Mouse (Mus musculus): ENCODE measurements around the gene Unc79. TPM values are rescaled to one million over a fixed set of nuclear protein-coding genes. Genes with fewer than 3 reads are reported as not detected.

Gene Unc79
- polyA plus RNA-seq, 1 experiment from 2014 or later: 0.24 TPM

- TF ChIP-seq EP300 (IDR thresholded peaks at IDR 0.05): no peak
- TF ChIP-seq CTCF (IDR thresholded peaks at IDR 0.05): no peak
- H3K27ac ChIP-seq (ENCODE audit: low read length): no peak overlapping the region
- H3K9me3 ChIP-seq (ENCODE audit: low read length): no peaks in the 10 kb centered on the region
- no peaks in the 10 kb centered on the region for H3K36me3 ChIP-seq (ENCODE audit: insufficient read depth, low read length)
- no peak for DNase-seq (ENCODE audit: low spot score)
- H3K4me2 ChIP-seq (replicated peaks; ENCODE audit: low read depth, low read length): no peak overlapping the region
- 87% methylated on average over 12 of the region's 12 CpGs for WGBS
- H3K4me1 ChIP-seq (ENCODE audit: insufficient read depth, low read depth, low read length): no peaks in the 10 kb centered on the region
- no peak overlapping the region for H3K4me3 ChIP-seq (ENCODE audit: low read depth, low read length)
- ATAC-seq: no peak
- H3K9ac ChIP-seq (replicated peaks; ENCODE audit: low read depth): no peak overlapping the region
- no peaks in the 10 kb centered on the region for H3K27me3 ChIP-seq (replicated peaks; ENCODE audit: insufficient read depth, low read length)
Measured at GRCm38 (mm10) chr12:103049865-103050264, 101.2 kb downstream of the Unc79 start.

DNA sequence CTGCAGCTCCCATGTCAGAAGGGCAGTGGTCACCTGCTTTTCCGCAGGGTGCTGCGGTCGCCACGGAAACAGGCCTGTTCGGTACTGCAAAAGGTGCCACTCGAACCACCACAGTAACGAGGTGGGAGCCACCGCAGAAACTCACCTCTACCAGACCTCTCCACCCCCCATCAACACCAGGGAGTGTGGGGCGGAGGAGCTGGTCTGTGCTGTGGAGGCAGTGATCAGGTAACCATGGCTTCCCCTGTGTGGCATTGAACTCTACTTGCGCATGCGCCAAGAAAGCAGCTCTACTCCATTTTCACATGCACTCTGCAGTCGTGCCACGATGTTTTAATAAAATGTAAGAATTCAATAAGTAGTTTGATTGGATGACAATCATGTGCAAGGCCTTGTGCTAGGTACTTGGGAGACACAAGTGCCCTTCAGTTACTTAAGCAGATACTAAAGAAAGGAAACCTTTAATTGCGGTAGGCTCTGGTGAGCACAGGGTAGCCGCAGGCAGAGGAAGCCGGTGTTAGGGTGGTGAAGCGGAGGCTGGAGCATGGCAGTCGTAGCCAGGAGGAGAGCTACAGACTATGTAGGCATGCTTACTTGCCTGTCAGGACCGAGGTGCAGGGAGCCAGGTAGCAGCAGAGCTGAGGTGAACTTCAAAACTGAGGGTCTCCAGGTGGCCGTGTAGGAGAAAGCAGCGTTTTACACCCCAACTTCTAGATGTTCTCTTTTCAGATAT lies 110.8 kb downstream of the Unc79 start:
- Histone ChIP-seq H3K27ac (ENCODE audit: low read length) (no peak overlapping the region), H3K4me3 (ENCODE audit: low read depth, low read length) (no peak overlapping the region), H3K4me1 (ENCODE audit: insufficient read depth, low read depth, low read length) (no peaks in the 10 kb centered on the region), H3K4me2 (replicated peaks; ENCODE audit: low read depth, low read length) (peak overlapping the region; percentile 22), H3K9me3 (ENCODE audit: low read length) (no peaks in the 10 kb centered on the region), H3K27me3 (replicated peaks; ENCODE audit: insufficient read depth, low read length) (no peaks in the 10 kb centered on the region), H3K36me3 (ENCODE audit: insufficient read depth, low read length) (no peaks in the 10 kb centered on the region), H3K9ac (replicated peaks; ENCODE audit: low read depth) (no peak overlapping the region)
- 63% methylated on average over 21 of the region's 21 CpGs for WGBS
- TF ChIP-seq EP300 (IDR thresholded peaks at IDR 0.05) (no peak), CTCF (IDR thresholded peaks at IDR 0.05) (no peak)
- DNase-seq (ENCODE audit: low spot score): peak; percentile 42
- ATAC-seq: peak; percentile 44

GRCm38 (mm10) chr12:103060791-103061190 lies 112.1 kb downstream of the Unc79 start:
- DNase-seq (ENCODE audit: low spot score) (no peak), ATAC-seq (no peak)
- Histone ChIP-seq H3K4me3 (ENCODE audit: low read depth, low read length) (no peak overlapping the region), H3K9me3 (ENCODE audit: low read length) (no peaks in the 10 kb centered on the region), H3K4me2 (replicated peaks; ENCODE audit: low read depth, low read length) (no peak overlapping the region), H3K27ac (ENCODE audit: low read length) (no peak overlapping the region), H3K4me1 (ENCODE audit: insufficient read depth, low read depth, low read length) (no peaks in the 10 kb centered on the region), H3K27me3 (replicated peaks; ENCODE audit: insufficient read depth, low read length) (no peaks in the 10 kb centered on the region), H3K9ac (replicated peaks; ENCODE audit: low read depth) (no peak overlapping the region), H3K36me3 (ENCODE audit: insufficient read depth, low read length) (no peaks in the 10 kb centered on the region)
- WGBS: 78% methylated on average over 10 of the region's 10 CpGs
- TF ChIP-seq CTCF (IDR thresholded peaks at IDR 0.05) (no peak), EP300 (IDR thresholded peaks at IDR 0.05) (no peak)

- H3K4me1 ChIP-seq (ENCODE audit: insufficient read depth, low read depth, low read length): no peaks in the 10 kb centered on the region
- no peaks in the 10 kb centered on the region for H3K36me3 ChIP-seq (ENCODE audit: insufficient read depth, low read length)
- no peak overlapping the region for H3K4me2 ChIP-seq (replicated peaks; ENCODE audit: low read depth, low read length)
- no peak overlapping the region for H3K9ac ChIP-seq (replicated peaks; ENCODE audit: low read depth)
- no peak for TF ChIP-seq CTCF (IDR thresholded peaks at IDR 0.05)
- TF ChIP-seq EP300 (IDR thresholded peaks at IDR 0.05): no peak
- no peak overlapping the region for H3K4me3 ChIP-seq (ENCODE audit: low read depth, low read length)
- DNase-seq (ENCODE audit: low spot score): no peak
- 57% methylated on average over 4 of the region's 4 CpGs for WGBS
- no peaks in the 10 kb centered on the region for H3K27me3 ChIP-seq (replicated peaks; ENCODE audit: insufficient read depth, low read length)
- H3K9me3 ChIP-seq (ENCODE audit: low read length): no peaks in the 10 kb centered on the region
- H3K27ac ChIP-seq (ENCODE audit: low read length): no peak overlapping the region
- no peak for ATAC-seq
Measured at GRCm38 (mm10) chr12:103062133-103062532, 113.5 kb downstream of the Unc79 start.

DNA sequence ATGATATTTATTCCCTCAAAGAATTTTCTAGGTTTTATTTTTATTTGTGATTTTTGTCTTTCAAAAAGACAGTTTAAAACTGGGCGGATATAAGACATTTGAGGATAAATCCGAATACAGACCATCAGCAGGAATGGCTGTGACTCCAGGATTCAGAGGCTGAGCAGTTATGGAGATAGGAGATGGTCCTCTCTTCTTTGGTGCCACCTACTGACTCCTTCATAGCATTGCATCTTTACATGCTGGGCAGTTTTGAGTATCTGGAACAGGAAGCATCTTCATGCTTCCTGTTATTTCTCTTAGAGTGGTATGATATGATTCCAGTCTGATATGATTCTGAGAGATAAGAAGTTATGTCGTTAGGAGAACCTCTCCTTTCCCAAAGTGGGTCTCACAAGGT lies 116.3 kb downstream of the Unc79 start:
- DNase-seq (ENCODE audit: low spot score) (peak; percentile 79), ATAC-seq (no peak; the same call in 1 of the 2 replicates)
- H3K36me3 ChIP-seq (ENCODE audit: insufficient read depth, low read length): no peaks in the 10 kb centered on the region
- H3K9me3 ChIP-seq (ENCODE audit: low read length): no peaks in the 10 kb centered on the region; the same call in 1 of the 2 replicates
- H3K27me3 ChIP-seq (replicated peaks; ENCODE audit: insufficient read depth, low read length): no peaks in the 10 kb centered on the region
- H3K4me3 ChIP-seq (ENCODE audit: low read depth, low read length): no peak overlapping the region
- no peaks in the 10 kb centered on the region for H3K4me1 ChIP-seq (ENCODE audit: insufficient read depth, low read depth, low read length)
- H3K9ac ChIP-seq (replicated peaks; ENCODE audit: low read depth): no peak overlapping the region
- WGBS: 7% methylated on average over 3 of the region's 3 CpGs
- H3K4me2 ChIP-seq (replicated peaks; ENCODE audit: low read depth, low read length): no peak overlapping the region
- H3K27ac ChIP-seq (ENCODE audit: low read length): no peak overlapping the region
- TF ChIP-seq CTCF (IDR thresholded peaks at IDR 0.05): peak; percentile 87
- no peak for TF ChIP-seq EP300 (IDR thresholded peaks at IDR 0.05)

DNA sequence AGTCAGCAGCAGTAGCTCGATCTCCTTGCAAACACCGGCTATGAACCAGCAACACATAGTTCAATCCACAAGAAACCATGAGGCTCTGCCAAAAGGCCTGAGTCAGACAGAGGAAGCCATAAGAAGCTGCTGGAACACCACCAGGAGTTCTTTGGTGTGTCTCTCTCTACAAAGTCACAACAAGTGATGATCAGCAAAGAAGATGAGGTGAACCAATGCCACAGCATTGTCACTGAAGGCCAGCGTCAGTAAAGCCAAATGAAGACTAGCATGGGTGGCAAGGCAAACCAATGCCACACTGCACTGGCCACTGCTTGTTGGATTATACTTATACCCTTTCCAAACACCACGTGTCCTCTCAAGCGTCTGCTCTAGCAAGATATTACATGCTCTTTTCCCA lies 119.5 kb downstream of the Unc79 start:
- Histone ChIP-seq H3K4me3 (ENCODE audit: low read depth, low read length) (no peak overlapping the region), H3K4me1 (ENCODE audit: insufficient read depth, low read depth, low read length) (no peaks in the 10 kb centered on the region), H3K36me3 (ENCODE audit: insufficient read depth, low read length) (no peaks in the 10 kb centered on the region), H3K4me2 (replicated peaks; ENCODE audit: low read depth, low read length) (no peak overlapping the region), H3K9ac (replicated peaks; ENCODE audit: low read depth) (no peak overlapping the region), H3K9me3 (ENCODE audit: low read length) (no peaks in the 10 kb centered on the region; the same call in 1 of the 2 replicates), H3K27me3 (replicated peaks; ENCODE audit: insufficient read depth, low read length) (no peaks in the 10 kb centered on the region), H3K27ac (ENCODE audit: low read length) (no peak overlapping the region)
- TF ChIP-seq CTCF (IDR thresholded peaks at IDR 0.05) (no peak), EP300 (IDR thresholded peaks at IDR 0.05) (no peak)
- 86% methylated on average over 5 of the region's 5 CpGs for WGBS
- DNase-seq (ENCODE audit: low spot score) (no peak), ATAC-seq (no peak)
